Mouse (Mus musculus) bone marrow, adult 2 months (tissue): ENCODE data around the gene Zfpm1. TPM values are rescaled to one million over a fixed set of nuclear protein-coding genes. Genes with fewer than 3 reads are reported as not detected.

ENCODE experiments used
- H3K27ac ChIP-seq: fragments of 200-500 bp; 2 replicates; pipeline ENCODE4 v1.5.1; 2012; ENCODE audit warnings: low read depth, mild to moderate bottlenecking, control low read depth, inconsistent platforms, low read length; ENCODE audit not compliant: control insufficient read depth, poor library complexity, insufficient read depth
- H3K4me1 ChIP-seq: fragments of 200-500 bp; 2 replicates; pipeline ENCODE4 v1.6.1; 2011; ENCODE audit warnings: low read length; ENCODE audit not compliant: control insufficient read depth, insufficient read depth
- H3K4me3 ChIP-seq: fragments of 200-500 bp; replicated peaks from 2 replicates; pipeline ENCODE3; 2011; ENCODE audit warnings: mild to moderate bottlenecking, low read depth, low read length, control low read depth; ENCODE audit not compliant: control insufficient read depth
- CTCF ChIP-seq: fragments of 200-500 bp; IDR thresholded peaks from 2 replicates; pipeline ENCODE4 v1.5.1; 2011; ENCODE audit warnings: low read length, control low read depth; ENCODE audit not compliant: control insufficient read depth, insufficient read depth
- POLR2A ChIP-seq: fragments of 200-500 bp; IDR thresholded peaks from 2 replicates; pipeline ENCODE4 v1.6.1; 2011; ENCODE audit warnings: low read depth, mild to moderate bottlenecking, control low read depth, low read length, borderline replicate concordance; ENCODE audit not compliant: control insufficient read depth
- WGBS: fragments of 180-500 bp; shearing (Covaris S2); methylation state at CpG from one replicate; pipeline ENCODE4 v1.1.7; 2018; 5-methylcytosine and 5-hydroxymethylcytosine counted together
- polyA plus RNA-seq: library from polyadenylated mRNA; stranded (reverse); fragments of >200 nt; gene quantifications from 2 replicates; pipeline ENCODE4 v1.2.4, GENCODE M21; 2011; ENCODE audit warnings: low replicate concordance; ENCODE audit not compliant: missing spikeins, insufficient read depth, insufficient read length

Gene Zfpm1
- polyA plus RNA-seq, 1 experiment = 324 TPM

DNA sequence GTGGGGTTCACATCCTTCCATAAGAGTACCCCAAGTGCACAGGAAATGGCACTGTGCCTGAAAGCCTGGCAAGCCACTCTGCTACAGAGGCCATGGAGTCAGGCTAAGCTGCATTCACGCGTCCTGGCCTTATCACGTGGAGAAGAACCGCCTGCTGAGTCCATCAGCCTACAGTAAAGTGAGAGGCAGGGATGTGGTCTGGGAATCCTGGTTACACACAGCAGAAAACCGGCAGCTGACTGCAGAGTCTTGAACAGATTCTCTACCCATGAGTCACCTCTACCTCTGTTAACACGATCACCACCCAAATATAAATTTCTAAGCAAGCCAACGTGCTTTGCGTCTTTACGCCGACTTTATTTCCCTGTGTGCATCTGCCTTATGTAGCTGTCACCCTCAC, 86.6 kb downstream of the Zfpm1 start:
- TF ChIP-seq POLR2A (no peak), CTCF (no peak)
- 82% methylated on average over 10 of the region's 10 CpGs for WGBS
- Histone ChIP-seq H3K4me1 (no peaks in the 10 kb centered on the region), H3K4me3 (no peak overlapping the region), H3K27ac (no peak overlapping the region)

DNA sequence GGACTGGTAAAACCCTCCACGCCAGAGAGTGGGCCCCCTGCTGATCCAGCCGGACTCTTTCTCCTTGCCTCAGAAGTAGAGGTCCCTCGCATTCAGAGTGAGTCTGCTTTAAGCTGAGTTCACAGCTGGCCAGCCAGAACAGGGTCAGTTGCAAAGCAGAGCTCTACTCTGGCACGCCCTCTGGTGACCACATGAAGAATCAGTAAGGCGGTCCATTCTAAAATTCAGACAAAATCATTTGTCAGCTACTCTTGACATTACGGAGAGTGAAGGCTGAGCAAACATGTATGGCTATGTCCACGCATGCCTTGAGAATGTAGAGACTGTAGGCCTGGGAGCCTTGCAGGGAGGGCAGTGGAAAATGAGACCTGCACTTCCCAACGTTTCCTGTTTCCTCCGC, 87.7 kb downstream of the Zfpm1 start:
- WGBS = 14% methylated on average over 9 of the region's 9 CpGs
- H3K4me1 ChIP-seq = no peaks in the 10 kb centered on the region

DNA sequence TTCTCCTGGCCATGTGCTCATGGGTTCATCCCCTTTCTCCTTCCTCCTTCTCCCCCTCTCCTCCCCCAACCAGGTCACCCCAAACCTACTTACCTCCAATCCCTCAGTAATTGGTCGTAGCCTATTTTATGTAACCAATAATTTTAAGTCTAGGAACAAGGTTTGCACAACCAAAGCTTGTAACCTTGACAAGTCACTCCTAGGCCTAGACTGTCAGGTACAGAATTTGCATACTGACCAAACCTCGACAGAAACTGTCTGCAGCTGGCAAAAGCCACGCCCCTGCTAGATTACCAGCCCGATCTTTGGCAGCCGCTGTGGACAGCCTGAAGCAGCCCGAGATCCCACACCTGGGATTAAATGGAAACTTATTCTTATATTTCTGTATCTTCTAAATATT, 89.8 kb downstream of the Zfpm1 start:
- Histone ChIP-seq H3K27ac (no peak overlapping the region), H3K4me3 (no peak overlapping the region), H3K4me1 (no peaks in the 10 kb centered on the region)
- 50% methylated on average over 6 of the region's 6 CpGs for WGBS
- TF ChIP-seq CTCF = no peak
- no peak for TF ChIP-seq POLR2A

More for the DNA sequence above, 87.7 kb downstream of the Zfpm1 start:
- no peak for TF ChIP-seq POLR2A
- TF ChIP-seq CTCF = peak; percentile 77
- no peak overlapping the region for H3K4me3 ChIP-seq
- no peak overlapping the region for H3K27ac ChIP-seq

DNA sequence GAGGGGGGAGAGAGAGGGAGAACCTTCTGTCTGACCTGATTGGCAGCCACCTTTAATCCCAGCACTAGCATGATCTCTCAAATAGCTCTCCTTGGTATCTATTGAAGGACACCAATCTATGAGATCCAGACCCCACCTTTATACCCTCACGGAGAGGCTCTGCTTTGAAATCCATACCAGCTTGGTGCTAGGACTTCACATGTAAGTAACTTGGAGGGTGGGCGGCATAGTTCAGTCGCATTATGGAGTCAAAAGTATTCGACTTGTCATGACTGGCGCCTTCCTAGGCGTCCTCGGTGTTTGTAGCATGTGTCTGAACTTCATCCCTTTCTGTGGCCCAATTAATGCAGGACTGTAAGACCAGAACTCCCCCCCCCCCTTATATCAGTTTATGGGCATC, 93.4 kb downstream of the Zfpm1 start:
- Histone ChIP-seq H3K4me3 (peak overlapping the region; percentile 7), H3K4me1 (no peaks in the 10 kb centered on the region; the same call in 1 of the 2 replicates), H3K27ac (no peak overlapping the region)
- TF ChIP-seq POLR2A (no peak), CTCF (no peak)
- WGBS = 91% methylated on average over 7 of the region's 7 CpGs

DNA sequence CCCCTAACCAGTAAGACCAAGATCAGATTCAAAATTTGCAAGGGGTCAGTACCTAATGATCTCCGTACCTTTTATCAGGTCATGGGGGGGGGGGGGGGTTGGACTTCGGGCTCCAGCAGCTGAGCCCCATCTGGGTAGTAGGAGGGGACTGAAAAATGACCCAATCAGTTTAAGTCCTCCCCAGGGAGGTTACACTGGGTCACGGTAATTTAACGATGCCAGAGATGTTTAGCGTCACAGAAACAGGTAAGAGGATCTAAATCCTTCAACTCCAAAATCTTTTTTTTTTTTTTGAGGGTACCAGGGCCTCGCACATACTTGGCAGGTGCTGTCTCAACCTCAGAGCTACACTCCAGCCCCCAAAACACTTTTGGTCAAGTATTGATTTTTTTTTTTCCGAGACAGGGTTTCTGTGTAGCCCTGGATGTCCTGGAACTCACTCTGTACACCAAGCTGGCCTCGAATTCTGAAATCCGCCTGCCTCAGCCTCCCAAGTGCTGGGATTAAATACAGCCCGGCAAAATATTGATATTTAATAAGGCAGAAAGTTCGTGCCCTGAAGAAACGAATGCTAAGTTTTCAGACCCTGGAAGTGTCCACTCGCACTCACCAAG, 93.9 kb downstream of the Zfpm1 start:
- WGBS = 14% methylated on average over 13 of the region's 13 CpGs
- Histone ChIP-seq H3K4me1 (no peaks in the 10 kb centered on the region; the same call in 1 of the 2 replicates), H3K27ac (no peak overlapping the region), H3K4me3 (peak overlapping the region; percentile 64)
- TF ChIP-seq CTCF (no peak), POLR2A (no peak)

DNA sequence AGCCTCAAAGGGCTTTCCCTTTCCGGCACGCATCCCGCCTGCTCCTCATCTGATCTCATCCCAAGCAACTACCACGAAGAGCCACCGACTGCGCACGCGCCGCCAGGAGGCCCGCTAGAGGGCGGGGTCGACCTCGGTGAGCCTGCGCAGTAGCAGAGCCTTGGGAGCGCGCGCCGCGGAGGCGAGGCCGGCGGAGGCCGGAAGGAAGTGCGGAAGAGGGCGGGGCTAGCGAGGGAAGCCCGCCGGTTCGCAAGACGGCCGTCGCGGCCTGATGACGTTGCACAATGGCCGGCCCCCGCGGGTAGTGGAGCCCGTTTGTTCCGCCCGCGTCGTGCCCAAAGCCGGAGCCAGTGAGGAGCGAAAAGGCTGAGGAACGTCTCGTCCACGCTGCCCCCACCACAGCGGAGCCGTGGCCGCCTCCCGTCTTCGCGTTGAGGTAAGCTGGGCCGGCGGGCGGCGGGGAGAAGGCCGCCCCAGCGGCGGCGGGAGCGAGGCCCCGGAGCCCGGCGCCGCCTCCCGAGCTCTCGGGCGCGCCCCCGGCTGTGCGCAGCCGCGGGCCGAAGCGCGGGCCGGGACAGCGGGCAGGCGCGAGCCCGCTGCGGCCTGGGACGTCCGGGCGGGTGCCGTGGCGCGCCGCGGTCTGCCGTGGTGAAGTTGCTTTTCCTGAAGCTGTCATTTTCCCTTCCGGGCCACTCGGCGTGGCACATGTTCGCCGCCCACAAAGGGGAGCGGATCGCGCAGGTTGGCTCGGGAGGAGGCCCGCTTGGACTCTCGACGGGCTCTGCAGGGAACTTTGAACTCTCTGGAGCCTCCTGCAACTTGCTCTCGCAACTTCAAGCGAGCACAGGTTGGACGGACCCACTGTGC, 94.7 kb downstream of the Zfpm1 start, which contains the start of gene Zc3h18:
TSS of gene Zc3h18 (plus strand) at position 245 of the 867 bp plus-strand sequence.
- Histone ChIP-seq H3K27ac (peak within 1 kb of the TSS; percentile 99), H3K4me3 (peak within 1 kb of the TSS; percentile 100), H3K4me1 (no peaks in the 10 kb centered on the region; the same call in 1 of the 2 replicates)
- TF ChIP-seq CTCF (peak; percentile 40; the same call in 1 of the 2 replicates), POLR2A (peak; percentile 74; the same call in 1 of the 2 replicates)
- under 1% methylated on average over 107 of the region's 107 CpGs for WGBS

DNA sequence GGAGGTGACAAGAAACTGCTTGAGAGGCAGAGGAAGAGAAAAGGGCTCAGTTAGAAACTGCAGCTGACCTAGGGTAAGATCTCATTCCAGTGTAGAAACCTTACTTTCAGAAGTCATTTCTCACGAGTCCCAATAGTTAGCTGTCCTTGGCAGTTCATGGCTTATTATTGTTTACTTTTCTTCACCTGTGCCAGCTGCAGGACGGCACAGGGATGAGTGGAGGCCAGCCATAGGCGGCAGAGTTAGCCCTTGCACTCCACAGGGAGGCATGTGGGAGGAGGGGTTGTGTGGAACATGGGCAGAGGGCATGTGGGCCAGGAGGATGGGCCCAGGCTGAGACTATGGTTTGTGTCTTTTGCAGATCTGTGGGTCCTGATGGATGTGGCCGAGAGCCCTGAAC, 101.1 kb downstream of the Zfpm1 start:
- 90% methylated on average over 4 of the region's 4 CpGs for WGBS

More for the DNA sequence above, 101.1 kb downstream of the Zfpm1 start:
- Histone ChIP-seq H3K4me1 (no peaks in the 10 kb centered on the region), H3K4me3 (no peak overlapping the region), H3K27ac (no peak overlapping the region)
- TF ChIP-seq POLR2A (no peak), CTCF (no peak)

Other genes starting within 250 kb of the Zfpm1 start
- not detected in 2 replicates for gene Trhr2, start 78.6 kb downstream of the Zfpm1 start, polyA plus RNA-seq
- gene Zc3h18, start 94.5 kb downstream of the Zfpm1 start, polyA plus RNA-seq = 38.3 and 50.7 TPM in 2 replicates
- gene Il17c, start 139.9 kb downstream of the Zfpm1 start, polyA plus RNA-seq = not detected in 2 replicates
- gene Cyba, start 150.8 kb downstream of the Zfpm1 start, polyA plus RNA-seq = 168 and 494 TPM in 2 replicates
- gene Mvd, start 161.3 kb downstream of the Zfpm1 start, polyA plus RNA-seq = 2.4 and 6.3 TPM in 2 replicates
- 2.2 TPM in 1 of 2 replicates, not detected in the other for gene Snai3, start 178.6 kb downstream of the Zfpm1 start, polyA plus RNA-seq
- gene Rnf166, start 193.9 kb downstream of the Zfpm1 start, polyA plus RNA-seq = 17.4 and 32.7 TPM in 2 replicates
- 62.9 and 122 TPM in 2 replicates for gene Ctu2, start 194.0 kb downstream of the Zfpm1 start, polyA plus RNA-seq